Mouse (Mus musculus) frontal cortex, adult (tissue): ENCODE measurements around the gene Btbd11.

Experiments used
- ATAC-seq: cut with Nextera tagmentation; 2 replicates; pipeline ENCODE4 v1.9.2; 2017; ENCODE audit warnings: mild to moderate bottlenecking, moderate library complexity, mixed read lengths; ENCODE audit not compliant: low TSS enrichment

Gene Btbd11

DNA sequence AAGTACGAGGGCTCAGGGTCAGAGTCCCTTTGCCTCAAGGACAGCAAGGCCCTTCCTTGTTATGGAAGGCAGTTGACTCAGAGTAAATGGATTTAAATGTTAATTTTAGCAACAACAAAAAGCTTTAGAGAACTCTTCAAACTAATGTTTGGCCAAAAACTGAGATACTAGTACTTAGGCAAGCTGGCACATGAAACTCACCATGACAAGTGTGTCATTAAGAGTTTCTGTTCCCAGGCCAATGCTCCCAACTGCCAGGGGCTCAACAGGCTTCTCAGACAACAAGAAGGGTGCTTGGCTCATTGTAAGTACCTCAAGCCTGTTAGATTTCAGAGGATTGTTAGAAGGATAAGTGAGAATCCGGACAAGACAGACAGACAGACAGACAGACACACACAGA is 204.7 kb downstream of the Btbd11 start:
- no peak for ATAC-seq

DNA sequence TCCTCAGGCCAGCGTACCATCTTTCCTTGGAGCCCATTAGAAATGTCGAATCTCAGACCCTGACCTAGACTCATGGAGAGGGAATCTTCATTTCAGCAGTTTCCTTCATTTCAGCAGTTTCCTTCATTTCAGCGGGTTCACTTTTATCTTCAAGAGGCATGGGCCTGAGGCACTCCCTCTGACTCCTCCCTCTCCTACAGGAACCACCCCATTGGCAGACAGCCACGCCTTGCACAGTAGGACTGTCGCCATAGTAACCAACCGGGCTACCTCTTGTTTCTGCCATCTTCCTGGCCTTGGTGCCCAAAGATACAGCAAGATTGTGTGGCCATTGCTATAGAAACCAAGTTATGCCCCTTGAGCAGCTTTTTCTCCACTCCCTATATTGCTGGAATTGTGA is 205.4 kb downstream of the Btbd11 start:
- ATAC-seq = no peak

DNA sequence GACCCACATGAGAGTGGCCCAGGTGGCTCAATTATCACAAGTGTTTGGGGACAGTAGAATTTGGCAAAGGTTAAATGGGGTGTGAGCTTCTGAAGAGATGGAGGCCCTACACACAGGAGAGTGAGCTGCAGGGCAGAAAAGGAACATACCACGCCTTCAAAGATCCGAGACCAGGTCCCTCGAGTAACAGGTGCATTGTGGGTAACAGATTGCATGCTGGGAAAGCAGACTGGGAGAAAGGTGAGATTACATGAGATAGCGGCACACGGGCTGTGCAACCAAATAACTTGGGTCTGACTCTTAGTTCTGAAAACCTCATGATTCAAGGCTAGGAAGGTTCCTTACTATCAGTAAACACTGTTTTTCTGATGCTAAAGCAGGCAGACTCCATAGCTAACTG is 209.7 kb downstream of the Btbd11 start:
- no peak for ATAC-seq

DNA sequence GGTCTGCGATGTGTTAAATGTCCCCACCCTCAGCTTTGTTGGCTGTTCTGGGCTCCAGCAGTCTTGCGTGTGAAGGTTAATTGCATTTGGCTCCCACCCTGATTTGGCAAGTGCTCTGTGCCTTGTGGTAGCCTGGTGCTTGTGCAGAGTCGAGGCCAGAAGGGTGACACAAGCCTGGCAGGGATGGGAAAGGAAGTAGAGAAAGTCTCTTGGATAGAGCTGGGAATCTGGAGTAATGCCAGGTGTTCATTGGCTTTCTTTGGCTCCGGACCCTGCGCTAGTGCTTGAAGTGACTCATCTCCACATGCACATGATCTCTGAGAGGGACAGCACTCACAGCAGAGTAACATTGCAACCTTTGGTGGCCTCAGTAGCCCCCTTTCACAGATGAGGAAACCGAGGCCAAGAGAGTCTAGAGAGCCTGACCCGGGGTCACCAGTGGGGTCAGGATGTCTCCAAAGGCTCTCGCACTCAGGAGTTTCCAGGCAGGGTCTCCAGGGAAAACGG is 211.5 kb downstream of the Btbd11 start:
- ATAC-seq = peak; percentile 41

DNA sequence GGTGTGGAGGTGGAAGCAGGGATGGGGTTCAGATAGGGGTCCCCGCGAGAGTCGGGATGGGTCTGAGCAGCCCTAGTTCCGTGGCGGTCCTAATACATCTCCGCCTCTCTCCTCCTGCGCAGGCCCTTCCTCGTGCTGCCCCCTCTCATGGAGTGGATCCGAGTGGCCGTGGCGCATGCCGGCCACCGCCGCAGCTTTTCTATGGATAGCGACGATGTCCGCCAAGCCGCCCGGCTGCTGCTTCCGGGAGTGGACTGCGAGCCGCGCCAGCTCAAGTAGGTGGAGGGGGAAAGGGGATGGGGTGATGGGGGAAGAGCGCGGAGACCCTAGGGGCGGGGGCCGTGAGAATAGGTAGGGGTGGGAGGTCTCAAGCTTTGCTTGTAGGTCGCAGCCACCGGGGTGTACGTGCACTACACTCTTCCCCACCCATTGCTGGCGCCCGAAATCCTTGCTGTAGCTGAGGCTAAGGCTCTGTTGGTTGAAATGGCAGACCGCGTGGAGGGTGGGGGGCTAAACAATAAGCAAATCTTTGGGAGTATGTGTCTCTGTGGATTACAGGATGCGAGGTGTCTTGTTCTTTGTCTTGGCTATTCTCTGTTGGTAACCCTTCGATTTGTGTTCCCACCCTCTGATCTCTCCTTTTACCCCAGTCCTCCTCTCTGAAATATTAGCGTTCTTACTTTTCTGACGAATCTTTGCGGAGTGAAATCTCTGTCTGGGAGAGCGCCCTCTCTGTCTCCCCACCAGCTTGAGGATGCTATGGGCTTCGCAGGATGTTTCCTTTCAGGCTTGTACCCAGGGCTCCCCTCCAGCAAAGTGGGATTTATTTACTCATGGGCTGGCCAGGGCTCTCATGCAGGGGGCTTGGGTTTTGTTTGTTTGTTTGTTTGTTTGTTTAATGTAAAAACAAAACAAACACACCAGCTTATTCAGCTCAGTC is 212.3 kb downstream of the Btbd11 start:
- 0 out of 2 replicates have a peak, but pooled peaks have one; percentile 48 for ATAC-seq

DNA sequence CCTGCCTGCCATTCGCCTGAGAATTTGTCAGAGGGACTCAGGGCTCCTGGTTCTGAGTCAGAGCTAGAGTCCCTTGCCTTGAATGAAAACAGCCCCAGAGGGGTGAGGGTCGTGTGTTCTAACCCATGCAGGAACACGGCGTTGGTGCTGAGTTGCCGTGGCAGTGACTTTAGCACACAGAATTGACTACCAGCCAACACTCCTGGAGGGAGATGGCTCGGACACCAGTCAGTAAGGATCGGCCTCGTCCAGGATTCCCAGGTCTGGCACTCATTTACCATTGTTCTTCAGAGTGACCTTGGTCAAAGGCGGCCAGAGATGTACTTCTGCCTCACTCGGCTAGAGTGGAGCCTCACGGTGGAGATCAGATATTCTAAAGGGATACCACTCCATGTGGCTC is 215.9 kb downstream of the Btbd11 start:
- no peak for ATAC-seq

DNA sequence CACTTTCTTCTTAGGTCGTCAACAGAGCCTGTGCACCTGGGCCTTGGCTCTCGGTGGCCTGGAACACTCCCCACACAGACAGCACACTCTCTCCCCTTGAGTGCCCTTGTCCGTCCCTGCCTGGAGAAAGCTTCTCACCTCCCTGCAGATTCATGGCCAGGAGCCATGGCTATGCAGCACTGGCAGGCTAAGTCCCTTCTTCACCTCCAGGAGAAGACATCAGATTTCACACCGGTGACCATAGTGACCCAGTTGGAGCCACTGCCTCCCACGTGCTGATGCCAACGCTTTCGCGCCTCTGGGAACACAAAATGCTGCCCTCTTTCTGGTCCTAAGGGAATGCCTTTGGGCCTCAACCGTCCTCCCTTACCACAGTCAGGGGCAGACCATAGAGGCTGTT is 217.9 kb downstream of the Btbd11 start:
- ATAC-seq = no peak

DNA sequence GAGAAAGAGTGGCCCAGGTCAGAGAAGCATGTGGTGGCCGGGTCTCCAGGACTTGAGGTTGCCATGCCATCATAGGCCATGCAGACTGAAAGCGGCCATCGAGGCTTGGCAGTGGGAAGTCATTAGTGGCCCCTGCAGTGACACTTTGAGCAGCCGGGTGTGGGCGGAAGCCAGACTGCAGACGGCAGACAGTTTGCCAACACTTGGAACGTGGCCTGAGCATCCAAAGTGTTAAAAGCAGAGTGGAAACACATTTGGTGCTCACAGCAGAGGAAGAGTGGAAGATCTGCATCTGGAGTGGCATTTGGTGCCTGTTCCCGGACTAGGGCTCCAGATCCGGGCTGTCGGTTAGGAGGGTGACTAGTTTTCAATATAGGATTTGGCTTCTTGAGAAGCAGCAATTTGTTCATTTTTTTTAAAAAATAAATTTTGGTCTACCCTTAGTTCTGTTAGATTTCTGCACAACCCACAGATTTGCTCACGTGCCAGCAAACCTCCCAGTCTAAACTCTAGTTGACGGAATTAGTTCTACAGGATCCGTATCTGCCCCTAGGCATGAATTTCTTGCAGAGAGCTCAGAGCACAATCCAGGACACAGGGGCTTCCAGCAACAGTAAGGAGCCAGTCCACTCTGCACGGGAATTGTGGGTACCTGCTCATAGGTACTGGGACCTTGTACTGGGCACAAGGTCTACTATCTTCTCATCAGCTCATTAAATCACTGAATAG is 222.1 kb downstream of the Btbd11 start:
- peak; percentile 82 for ATAC-seq

DNA sequence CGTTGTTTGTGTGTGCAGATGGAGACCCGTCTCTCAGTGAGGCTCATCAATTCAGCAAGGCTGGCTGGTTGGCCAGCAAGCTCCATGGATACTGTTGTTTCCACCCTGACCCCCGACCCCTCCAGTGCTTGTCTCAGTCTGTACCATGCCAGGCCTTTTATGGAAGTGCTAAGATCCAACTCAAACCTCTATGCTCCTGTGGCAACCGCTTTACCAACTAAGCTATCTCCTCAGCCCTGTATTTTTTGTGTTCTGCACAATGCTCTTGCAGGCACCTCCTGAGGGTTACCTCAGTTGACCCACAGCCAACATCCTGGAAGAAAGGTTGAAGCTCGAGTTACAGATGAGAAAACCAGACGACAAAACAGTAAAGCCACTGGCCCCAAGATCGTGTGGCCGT is 230.5 kb downstream of the Btbd11 start:
- no peak for ATAC-seq

DNA sequence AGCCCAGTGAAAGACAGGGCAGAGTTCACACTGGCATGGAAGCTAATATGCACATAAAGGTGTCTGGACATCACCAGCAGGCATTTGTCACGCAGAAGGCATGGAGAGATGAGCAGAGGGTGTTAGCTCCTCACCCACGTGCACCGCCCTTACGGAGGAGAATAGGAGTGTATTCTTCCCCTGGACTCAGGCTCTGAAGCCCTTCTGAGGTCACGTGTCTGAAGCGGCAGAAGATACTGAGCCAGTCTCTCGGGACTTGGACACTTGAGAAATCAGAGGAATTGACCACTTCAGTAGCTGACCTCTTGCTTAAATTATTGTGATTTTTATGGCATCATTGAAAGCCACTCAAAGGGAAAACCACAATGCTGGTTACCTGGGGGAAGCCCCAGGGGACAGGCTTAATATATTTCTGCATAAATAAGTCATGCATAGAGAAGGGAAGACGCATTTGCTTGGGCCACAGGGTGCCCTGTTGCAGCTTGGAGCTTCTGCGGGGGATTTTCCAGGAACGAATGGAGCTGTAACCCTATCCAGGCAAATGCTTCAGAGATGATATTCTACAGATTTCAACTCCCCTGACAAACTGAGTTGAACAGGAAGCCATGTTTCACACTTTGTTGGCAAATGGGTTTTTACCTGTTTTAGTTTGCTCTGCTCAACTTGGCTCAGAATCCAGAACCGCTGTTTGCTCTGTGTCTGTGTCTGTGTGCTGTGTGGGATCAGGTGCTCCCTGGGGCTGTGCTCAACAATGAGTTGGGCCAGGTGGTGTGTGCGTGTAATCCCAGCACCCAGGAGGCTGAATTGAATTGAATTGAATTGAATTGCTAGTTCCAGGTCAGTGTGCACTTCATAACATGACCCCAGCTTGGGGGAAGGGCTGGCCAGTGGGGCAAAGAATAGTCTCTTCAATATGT is 231.1 kb downstream of the Btbd11 start:
- no peak for ATAC-seq

DNA sequence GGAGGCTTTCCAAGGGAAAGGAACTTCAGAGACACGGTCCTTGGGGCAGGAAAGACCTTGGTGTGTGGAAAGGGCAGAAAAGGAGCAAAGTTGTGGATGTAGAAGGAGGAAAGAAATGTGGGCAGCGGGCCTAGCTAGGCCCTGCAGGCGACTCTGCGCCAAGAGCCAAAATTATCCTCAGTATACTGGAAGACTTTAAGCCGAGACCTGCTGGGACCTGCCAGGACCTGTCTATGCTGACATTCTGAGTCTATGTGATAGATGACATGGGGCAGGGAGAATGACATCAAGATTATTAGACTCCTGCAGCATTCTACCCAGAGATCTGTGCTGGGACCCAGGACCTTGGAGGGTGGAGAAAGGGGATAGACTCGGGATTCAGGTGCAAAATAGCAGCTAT is 234.5 kb downstream of the Btbd11 start:
- no peak for ATAC-seq

DNA sequence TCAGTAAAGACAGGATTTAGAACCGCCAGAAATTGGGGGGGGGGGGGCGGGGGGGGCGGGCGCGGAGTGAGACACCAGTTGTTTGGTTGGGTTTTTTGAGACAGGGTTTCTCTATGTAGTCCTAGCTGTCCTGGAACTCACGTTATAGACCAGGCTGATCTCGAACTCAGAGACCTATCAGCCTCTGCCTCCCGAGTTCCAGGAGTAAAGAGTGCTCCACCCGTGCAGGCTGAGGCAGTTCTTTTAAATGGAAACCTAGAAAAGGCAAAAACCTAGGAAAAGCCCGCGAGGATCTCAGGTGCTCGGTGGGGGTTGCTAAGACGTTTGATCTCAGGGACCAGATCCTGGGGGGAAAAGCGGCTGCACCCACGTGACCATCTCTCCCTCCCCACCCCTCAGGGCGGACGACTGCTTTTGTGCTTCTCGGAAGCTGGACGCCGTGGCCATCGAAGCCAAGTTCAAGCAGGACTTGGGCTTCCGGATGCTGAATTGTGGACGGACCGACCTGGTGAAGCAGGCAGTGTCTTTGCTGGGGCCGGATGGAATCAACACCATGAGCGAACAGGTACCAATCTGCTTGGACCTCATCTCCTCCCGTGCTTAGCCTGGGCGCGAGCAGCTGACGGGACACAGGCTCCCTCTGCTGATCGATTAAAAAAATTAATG is 238.0 kb downstream of the Btbd11 start:
- peak; percentile 80 for ATAC-seq

DNA sequence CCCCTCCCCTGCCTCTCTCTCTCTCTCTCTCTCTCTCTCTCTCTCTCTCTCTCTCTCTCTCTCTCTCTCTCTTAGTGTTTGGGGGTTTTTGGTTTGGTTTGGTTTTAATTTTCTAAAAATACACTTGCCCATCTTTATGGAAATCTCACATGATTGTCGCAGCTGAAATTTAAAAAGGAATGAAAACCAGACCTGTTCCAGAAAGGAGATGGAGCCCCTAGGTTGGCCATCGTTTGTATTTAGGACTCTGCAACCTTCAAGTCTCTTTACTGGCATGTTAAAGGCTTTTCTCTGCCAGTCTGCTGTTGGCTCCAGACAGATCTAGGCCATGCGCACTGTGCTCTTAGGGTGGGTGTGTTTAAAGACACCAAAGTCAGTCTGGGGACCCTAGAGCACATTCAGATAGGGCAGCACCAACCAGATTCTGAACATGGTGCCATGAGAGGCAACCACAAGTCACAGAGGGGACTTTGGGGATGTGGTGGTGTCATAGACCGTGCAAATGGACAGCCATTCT is 238.6 kb downstream of the Btbd11 start:
- no peak for ATAC-seq

DNA sequence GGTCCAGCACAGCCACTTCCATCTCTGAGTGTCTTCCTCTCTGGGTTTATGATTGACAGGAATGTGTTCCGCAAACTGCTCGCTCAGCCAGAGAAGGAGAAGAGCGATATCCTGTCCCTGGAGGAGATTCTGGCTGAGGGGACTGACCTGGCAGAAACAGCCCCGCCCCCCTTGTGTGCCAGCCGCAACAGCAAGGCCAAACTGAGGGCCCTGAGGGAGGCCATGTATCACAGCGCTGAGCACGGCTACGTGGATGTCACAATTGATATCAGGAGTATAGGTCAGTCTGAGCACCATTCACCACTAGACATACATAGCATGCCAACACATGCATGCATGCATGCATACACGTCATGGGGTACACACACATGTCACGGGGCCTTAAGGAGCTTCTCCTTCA is 245.4 kb downstream of the Btbd11 start:
- no peak for ATAC-seq

DNA sequence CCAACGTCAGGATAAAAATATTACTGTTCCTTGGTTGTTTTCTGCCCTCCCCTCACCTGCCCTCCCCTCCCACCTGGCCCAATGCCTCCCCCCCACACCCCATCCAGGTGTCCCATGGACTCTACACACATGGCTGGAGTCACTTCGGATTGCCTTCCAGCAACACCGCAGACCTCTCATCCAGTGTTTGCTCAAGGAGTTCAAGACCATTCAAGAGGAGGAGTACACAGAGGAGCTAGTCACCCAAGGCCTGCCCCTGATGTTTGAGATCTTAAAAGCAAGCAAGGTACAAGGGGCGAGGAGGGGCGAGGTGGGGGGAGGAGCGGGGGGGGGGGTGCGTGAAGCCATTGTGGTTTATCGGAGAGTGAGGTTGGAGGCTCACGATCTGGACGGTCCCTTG is 247.0 kb downstream of the Btbd11 start:
- no peak for ATAC-seq

DNA sequence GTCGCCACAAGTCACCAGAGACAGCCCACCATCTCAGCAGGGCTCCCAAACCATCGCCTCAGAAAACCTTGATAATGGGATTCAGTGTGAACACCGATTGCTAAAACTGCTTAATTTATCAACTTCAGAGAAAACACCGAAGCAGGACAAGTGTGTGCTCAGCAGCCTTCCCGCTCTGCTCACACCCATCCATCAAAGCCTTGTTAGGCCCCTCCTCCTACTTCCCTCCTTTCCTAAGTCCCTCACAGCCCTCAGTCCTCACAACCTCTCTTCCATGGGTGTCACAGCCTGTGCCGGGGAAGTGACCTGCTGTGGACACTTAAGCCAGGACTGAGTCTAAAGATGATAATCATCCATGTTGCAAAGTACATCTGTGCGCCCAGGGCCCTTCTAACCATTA is 251.0 kb downstream of the Btbd11 start:
- ATAC-seq = no peak

DNA sequence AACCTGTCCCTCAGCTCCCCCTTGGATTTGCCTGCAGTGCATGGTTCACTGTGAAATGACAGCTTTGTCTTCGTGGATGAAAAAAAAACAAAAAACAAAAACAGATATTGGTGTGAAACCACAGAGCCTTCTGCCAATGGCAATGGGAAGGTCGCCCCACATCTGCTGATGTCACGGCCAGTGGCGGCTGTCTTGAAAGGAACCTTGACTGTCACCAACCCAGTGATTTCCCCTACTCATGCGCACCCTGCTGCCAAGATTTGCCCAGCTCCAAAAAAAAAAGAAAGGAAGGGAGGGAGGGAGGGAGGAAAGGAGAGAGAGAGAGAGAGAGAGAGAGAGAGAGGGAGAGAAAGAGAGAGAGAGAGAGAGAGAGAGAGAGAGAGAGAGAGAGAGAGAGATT is 251.5 kb downstream of the Btbd11 start:
- ATAC-seq = no peak

DNA sequence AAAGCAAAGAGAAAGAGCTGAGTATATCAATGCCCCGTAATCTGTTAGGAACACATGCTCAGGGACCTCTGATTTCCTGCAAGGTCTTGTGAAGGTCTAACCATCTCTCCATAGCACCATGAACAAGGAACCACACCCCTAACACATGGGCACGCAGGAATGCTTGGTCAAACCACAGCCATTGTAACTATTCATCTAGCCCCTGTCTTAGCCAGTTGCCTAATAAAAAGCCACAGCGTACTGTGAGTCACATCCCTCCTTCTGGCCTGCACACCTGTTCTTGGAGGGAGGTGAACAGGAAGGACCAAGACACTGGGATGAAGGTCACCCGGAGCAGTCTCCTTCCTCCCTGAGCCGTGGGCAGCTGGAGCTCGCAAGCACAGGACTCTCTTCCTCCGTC is 253.0 kb downstream of the Btbd11 start:
- no peak for ATAC-seq

DNA sequence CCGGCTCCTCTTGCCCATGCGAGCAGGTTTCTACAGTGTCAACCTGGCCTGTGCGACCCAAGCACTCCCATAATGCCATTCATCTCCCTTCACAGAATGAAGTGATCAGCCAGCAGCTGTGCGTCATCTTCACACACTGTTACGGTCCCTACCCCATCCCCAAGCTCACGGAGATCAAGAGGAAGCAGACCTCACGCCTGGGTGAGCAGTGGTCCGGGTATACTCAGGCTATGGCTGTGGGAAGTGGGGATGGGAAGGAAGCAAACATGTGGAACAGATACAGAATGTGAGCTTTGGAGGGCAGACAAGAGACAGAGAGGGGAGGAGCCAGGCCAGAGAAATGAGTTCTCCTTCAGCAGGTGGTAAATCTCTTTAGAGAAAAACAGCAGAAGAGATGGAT is 253.8 kb downstream of the Btbd11 start:
- no peak for ATAC-seq

DNA sequence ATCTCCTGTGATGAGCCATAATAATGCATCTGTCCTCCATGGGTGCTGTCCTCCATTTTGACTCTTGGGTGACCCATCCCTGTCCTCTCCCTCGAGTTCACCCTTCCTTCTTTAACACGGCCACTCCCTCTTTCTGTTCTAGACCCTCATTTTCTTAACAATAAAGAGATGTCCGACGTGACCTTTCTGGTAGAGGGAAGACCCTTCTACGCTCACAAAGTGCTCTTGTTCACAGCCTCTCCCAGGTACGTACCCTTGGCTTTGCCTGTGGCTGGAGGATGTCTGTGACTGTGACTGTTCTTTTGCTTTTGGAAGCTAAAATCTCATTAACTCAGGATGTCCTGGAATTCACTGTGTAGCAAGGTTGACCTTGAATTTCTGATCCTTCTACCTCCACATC is 258.7 kb downstream of the Btbd11 start:
- no peak for ATAC-seq

DNA sequence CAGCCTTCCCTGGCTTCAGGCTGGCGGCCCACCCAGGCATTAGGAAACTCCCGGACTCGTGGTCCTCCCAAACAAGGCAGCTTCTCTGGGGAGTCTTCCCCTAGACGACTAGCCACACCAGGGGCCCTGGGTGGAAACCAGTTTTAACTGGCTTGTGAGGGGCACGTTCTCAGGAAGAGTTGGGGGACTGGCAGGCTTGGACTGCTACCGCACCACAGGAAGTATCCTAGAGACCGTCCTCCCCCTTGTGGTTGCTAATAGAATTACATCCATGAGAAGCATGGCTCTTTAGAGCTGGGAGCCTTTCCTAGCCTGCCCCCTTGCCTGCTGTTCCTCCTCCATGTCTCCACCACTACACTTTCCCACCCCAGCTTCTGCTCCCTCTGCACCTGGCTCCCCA is 265.1 kb downstream of the Btbd11 start:
- peak; percentile 93 for ATAC-seq
